Mouse (Mus musculus): ENCODE measurements around the gene Aars. TPM values are rescaled to one million over a fixed set of nuclear protein-coding genes. Genes with fewer than 3 reads are reported as not detected.
"Not testable (repeated sequence)": the region's sequence is repeated elsewhere in the genome, so short reads cannot be mapped to it uniquely, and the experiment has no call there.

Aars gene
- 10 to 100 TPM; 41.3 to 51.9 (median 48.3) TPM for total RNA-seq (2022)

- no peak for DNase-seq (ENCODE audit: low spot score in 2 of 2)
Observed at GRCm38 (mm10) chr8:111032916-111033315, at the start of gene Aars. Aars (plus strand) TSS chr8:111033144.

GRCm38 (mm10) chr8:110987805-110988744 lies 44.9 kb upstream of the Aars start:
- no peak for DNase-seq (ENCODE audit: low spot score in 2 of 2)

- DNase-seq (ENCODE audit: low spot score in 2 of 2): peak; percentile 25 to 50
Observed at GRCm38 (mm10) chr8:110990017-110990416, 42.9 kb upstream of the Aars start.

- DNase-seq (ENCODE audit: low spot score in 2 of 2): no peak
Observed at GRCm38 (mm10) chr8:110996641-110997430, 36.1 kb upstream of the Aars start.

- DNase-seq (ENCODE audit: low spot score in 2 of 2): peak; percentile 71 to 75
Observed at GRCm38 (mm10) chr8:110997547-110998531, 35.1 kb upstream of the Aars start, which contains the start of gene Ddx19a. Ddx19a (minus strand) TSS chr8:110997800.

- DNase-seq (ENCODE audit: low spot score in 2 of 2): not testable (repeated sequence)
Observed at GRCm38 (mm10) chr8:111010230-111010991, 22.5 kb upstream of the Aars start.

- not testable (repeated sequence) for DNase-seq (ENCODE audit: low spot score in 2 of 2)
Observed at GRCm38 (mm10) chr8:111026609-111027008, 6.3 kb upstream of the Aars start.

GRCm38 (mm10) chr8:111027391-111027937 lies 5.5 kb upstream of the Aars start:
- peak; percentile 73 to 77 for DNase-seq (ENCODE audit: low spot score in 2 of 2)

- no peak for DNase-seq (ENCODE audit: low spot score in 2 of 2)
Observed at GRCm38 (mm10) chr8:111029589-111029988, 3.4 kb upstream of the Aars start.

- DNase-seq (ENCODE audit: low spot score in 2 of 2): no peak
Observed at GRCm38 (mm10) chr8:111030045-111030444, 2.9 kb upstream of the Aars start.

- no peak for DNase-seq (ENCODE audit: low spot score in 2 of 2)
Observed at GRCm38 (mm10) chr8:111031572-111031971, 1.4 kb upstream of the Aars start, which contains the start of gene Ddx19b. Ddx19b (minus strand) TSS chr8:111031751.

GRCm38 (mm10) chr8:111033482-111034215 lies 705 bp downstream of the Aars start:
- DNase-seq (ENCODE audit: low spot score in 2 of 2): peak; percentile 98

GRCm38 (mm10) chr8:111034276-111034675 lies 1.3 kb downstream of the Aars start:
- peak; percentile 11 to 17 for DNase-seq (ENCODE audit: low spot score in 2 of 2)

- no peak for DNase-seq (ENCODE audit: low spot score in 2 of 2)
Observed at GRCm38 (mm10) chr8:111036591-111036990, 3.6 kb downstream of the Aars start.

GRCm38 (mm10) chr8:111042546-111042945 lies 9.6 kb downstream of the Aars start:
- DNase-seq (ENCODE audit: low spot score in 2 of 2): no peak

GRCm38 (mm10) chr8:111044003-111044734 lies 11.2 kb downstream of the Aars start:
- no peak for DNase-seq (ENCODE audit: low spot score in 2 of 2)

GRCm38 (mm10) chr8:111048694-111049093 lies 15.8 kb downstream of the Aars start:
- no peak for DNase-seq (ENCODE audit: low spot score in 2 of 2)

GRCm38 (mm10) chr8:111049106-111049505 lies 16.2 kb downstream of the Aars start:
- DNase-seq (ENCODE audit: low spot score in 2 of 2): no peak

Data from gastrocnemius, adult 8-10 months (tissue).